Mouse (Mus musculus) right cerebral cortex, postnatal 4 days (tissue): ENCODE measurements around the gene Ttf2.

Experiments
- DNase-seq: peaks from one replicate; pipeline ENCODE4 v3.0.0-alpha.2; 2022

Ttf2 gene

DNA sequence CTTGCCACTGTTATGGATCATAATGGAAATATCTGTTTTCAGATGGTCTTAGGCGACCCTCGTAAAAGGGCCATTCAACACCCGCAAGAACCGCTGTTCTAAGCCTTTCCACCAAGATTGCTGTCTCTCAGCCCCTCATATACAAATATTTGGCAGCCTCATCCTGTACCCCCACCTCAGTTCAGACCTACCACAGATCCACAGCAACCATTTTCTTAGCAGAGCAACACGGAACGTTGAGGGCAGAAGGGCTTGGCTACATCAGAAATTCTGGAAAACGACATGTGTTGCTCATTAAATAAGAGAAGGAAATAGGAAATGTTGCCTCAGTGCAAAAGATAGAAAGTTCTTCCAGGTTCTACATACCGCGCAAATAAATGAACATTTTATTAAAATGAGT is 58.4 kb downstream of the Ttf2 start:
- no peak for DNase-seq

DNA sequence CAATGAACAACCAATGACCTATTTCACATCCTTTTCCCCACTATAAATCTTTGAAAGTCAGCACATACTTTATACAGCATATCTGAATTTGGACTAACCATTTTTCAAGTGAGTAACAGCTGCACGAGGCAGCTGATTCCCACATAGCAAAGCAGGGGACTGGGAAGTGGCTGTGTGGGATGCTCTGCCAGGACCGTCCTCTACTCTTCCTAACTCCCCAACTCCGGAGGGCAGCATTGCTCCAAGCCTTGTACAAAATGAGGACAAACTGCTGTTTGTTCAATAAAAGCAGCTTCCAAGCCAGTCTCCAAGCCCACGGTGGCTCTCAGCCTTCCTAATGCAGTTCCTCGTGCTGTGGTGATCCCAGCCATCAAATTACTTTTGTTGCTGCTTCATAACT is 58.8 kb downstream of the Ttf2 start:
- no peak for DNase-seq

- no peak for DNase-seq
Measured at GRCm38 (mm10) chr3:100908594-100908993, 60.9 kb downstream of the Ttf2 start.

DNA sequence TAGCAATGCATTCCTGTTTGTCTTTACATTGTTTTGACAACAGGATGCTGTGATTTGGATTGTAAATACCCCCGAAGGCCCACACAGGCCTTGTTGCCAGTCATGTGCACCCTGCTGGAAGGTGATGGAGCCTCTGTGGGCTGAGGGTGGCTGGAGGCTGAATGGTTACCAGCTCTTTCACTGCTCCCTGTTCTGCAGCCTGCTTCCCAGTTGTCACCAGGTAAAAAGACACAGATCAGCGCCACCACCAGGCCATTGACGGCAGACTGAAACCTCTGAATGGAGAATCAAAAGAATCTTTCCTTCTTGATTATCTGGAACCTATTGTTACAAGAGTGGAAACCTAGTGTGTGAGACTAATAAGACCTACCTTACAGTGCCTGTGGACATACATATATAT is 62.5 kb downstream of the Ttf2 start:
- DNase-seq: no peak

- no peak for DNase-seq
Measured at GRCm38 (mm10) chr3:100906128-100906527, 63.3 kb downstream of the Ttf2 start.

GRCm38 (mm10) chr3:100895500-100895899 is 74.0 kb downstream of the Ttf2 start:
- DNase-seq: no peak

- DNase-seq: no peak
Measured at GRCm38 (mm10) chr3:100892383-100893335, 76.8 kb downstream of the Ttf2 start.

DNA sequence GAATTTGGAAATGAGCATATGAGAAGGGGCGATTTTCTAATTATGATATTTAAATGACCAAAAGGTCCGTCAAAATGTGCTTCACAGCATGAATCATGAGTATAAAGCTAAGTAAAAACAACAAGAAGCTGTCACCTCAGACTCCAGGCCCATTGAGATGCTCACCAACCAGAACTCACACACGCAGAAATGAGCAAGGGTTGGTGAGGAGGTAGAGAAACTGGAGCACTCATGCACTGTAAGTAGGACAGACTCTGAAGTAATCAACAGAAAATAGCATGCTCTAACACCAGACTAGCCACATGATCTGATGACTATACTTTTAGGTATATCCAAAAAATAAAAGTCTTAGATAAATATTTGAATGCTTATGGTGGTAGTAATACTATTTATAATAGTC is 79.1 kb downstream of the Ttf2 start:
- DNase-seq: no peak

- no peak for DNase-seq
Measured at GRCm38 (mm10) chr3:100889234-100889633, 80.2 kb downstream of the Ttf2 start.
